Mouse (Mus musculus): ENCODE data around the gene Bag5. TPM values are rescaled to one million over a fixed set of nuclear protein-coding genes. Genes with fewer than 3 reads are reported as not detected.

The Bag5 gene
- total and polyA plus RNA-seq, 3 experiments: 24.1 to 27.9 (median 25.6) TPM

GRCm38 (mm10) chr12:111682003-111682402, 31.1 kb downstream of the Bag5 start:
- no peaks in the 10 kb centered on the region for H3K9me3 ChIP-seq (replicated peaks; ENCODE audit: low read length)
- H3K4me3 ChIP-seq (replicated peaks in 1 of 3; ENCODE audit: low read depth in 2 of 3, low read length in 2 of 3, poor library complexity in 1 of 3): no peak overlapping the region
- peaks cover 13 to 42% of the 10 kb centered on the region in 2 experiments for H3K4me1 ChIP-seq (ENCODE audit: control insufficient read depth in 1 of 2, insufficient read depth in 2 of 2)
- in situ Hi-C loops (cut with MboI; ENCODE audit: low pct_ligation_motif_present, low pct_unique_long_range_greater_than_20kb, low sequenced_read_pairs) (no loop called here), dilution Hi-C loops (cut with MboI; ENCODE audit: extremely low pct_ligation_motif_present, extremely low pct_unique_long_range_greater_than_20kb, low sequenced_read_pairs) (no loop called here)
- H3K4me2 ChIP-seq (ENCODE audit: insufficient read depth, low read depth, poor library complexity, severe bottlenecking): no peak overlapping the region
- H3K79me2 ChIP-seq (replicated peaks; ENCODE audit: control insufficient read depth, extremely low read depth, insufficient read depth, poor library complexity, severe bottlenecking): peaks cover 21% of the 10 kb centered on the region
- H3K9ac ChIP-seq (ENCODE audit: insufficient read depth, low read depth): no peak overlapping the region
- H3K27me3 ChIP-seq (replicated peaks): no peaks in the 10 kb centered on the region
- no peak for TF ChIP-seq MYC (IDR thresholded peaks at IDR 0.05; ENCODE audit: low read depth, low read length)
- no peak for DNase-seq (ENCODE audit: extremely low read depth)
- H3K27ac ChIP-seq (ENCODE audit: insufficient read depth, low read depth): no peak overlapping the region
- H3K36me3 ChIP-seq (replicated peaks in 1 of 2; ENCODE audit: control insufficient read depth in 1 of 2, insufficient read depth in 1 of 2, low read length in 1 of 2): peaks cover 40 to 70% of the 10 kb centered on the region in 2 experiments

GRCm38 (mm10) chr12:111681305-111681704, 31.8 kb downstream of the Bag5 start:
- Histone ChIP-seq H3K27ac (ENCODE audit: insufficient read depth, low read depth) (no peak overlapping the region), H3K9me3 (replicated peaks; ENCODE audit: low read length) (no peaks in the 10 kb centered on the region), H3K4me1 (ENCODE audit: control insufficient read depth in 1 of 2, insufficient read depth in 2 of 2) (peaks cover 13 to 49% of the 10 kb centered on the region in 2 experiments), H3K79me2 (replicated peaks; ENCODE audit: control insufficient read depth, extremely low read depth, insufficient read depth, poor library complexity, severe bottlenecking) (peaks cover 21% of the 10 kb centered on the region), H3K9ac (ENCODE audit: insufficient read depth, low read depth) (no peak overlapping the region), H3K27me3 (replicated peaks) (no peaks in the 10 kb centered on the region), H3K4me2 (ENCODE audit: insufficient read depth, low read depth, poor library complexity, severe bottlenecking) (no peak overlapping the region), H3K4me3 (replicated peaks in 1 of 3; ENCODE audit: low read depth in 2 of 3, low read length in 2 of 3, poor library complexity in 1 of 3) (no peak overlapping the region), H3K36me3 (replicated peaks in 1 of 2; ENCODE audit: control insufficient read depth in 1 of 2, insufficient read depth in 1 of 2, low read length in 1 of 2) (peaks cover 40 to 65% of the 10 kb centered on the region in 2 experiments)
- no peak for TF ChIP-seq IRF4 (IDR thresholded peaks at IDR 0.05; ENCODE audit: low read depth, low read length)
- no peak for TF ChIP-seq ZC3H11A (IDR thresholded peaks at IDR 0.05; ENCODE audit: low read depth, low read length)
- TF ChIP-seq USF2 (conservative IDR thresholded peaks at IDR 0.05; ENCODE audit: low read depth, low read length): no peak
- no peak for TF ChIP-seq UBTF (IDR thresholded peaks at IDR 0.05; ENCODE audit: low read depth, low read length)
- TF ChIP-seq MAFK (IDR thresholded peaks at IDR 0.05; ENCODE audit: insufficient replicate concordance, low read length): no peak
- no peak for TF ChIP-seq JUND (conservative IDR thresholded peaks at IDR 0.05; ENCODE audit: low read depth, low read length)
- TF ChIP-seq RAD21 (IDR thresholded peaks at IDR 0.05; ENCODE audit: low read depth, low read length): no peak
- dilution Hi-C loops (cut with MboI; ENCODE audit: extremely low pct_ligation_motif_present, extremely low pct_unique_long_range_greater_than_20kb, low sequenced_read_pairs) (no loop called here), in situ Hi-C loops (cut with MboI; ENCODE audit: low pct_ligation_motif_present, low pct_unique_long_range_greater_than_20kb, low sequenced_read_pairs) (no loop called here)
- no peak for DNase-seq (ENCODE audit: extremely low read depth)

GRCm38 (mm10) chr12:111680661-111681060, 32.4 kb downstream of the Bag5 start:
- H3K4me3 ChIP-seq (replicated peaks in 1 of 3; ENCODE audit: low read depth in 2 of 3, low read length in 2 of 3, poor library complexity in 1 of 3): no peak overlapping the region
- dilution Hi-C loops (cut with MboI; ENCODE audit: extremely low pct_ligation_motif_present, extremely low pct_unique_long_range_greater_than_20kb, low sequenced_read_pairs): no loop called here
- H3K4me2 ChIP-seq (ENCODE audit: insufficient read depth, low read depth, poor library complexity, severe bottlenecking): no peak overlapping the region
- no peaks in the 10 kb centered on the region for H3K9me3 ChIP-seq (replicated peaks; ENCODE audit: low read length)
- H3K79me2 ChIP-seq (replicated peaks; ENCODE audit: control insufficient read depth, extremely low read depth, insufficient read depth, poor library complexity, severe bottlenecking): peaks cover 21% of the 10 kb centered on the region
- peaks cover 40 to 60% of the 10 kb centered on the region in 2 experiments for H3K36me3 ChIP-seq (replicated peaks in 1 of 2; ENCODE audit: control insufficient read depth in 1 of 2, insufficient read depth in 1 of 2, low read length in 1 of 2)
- in situ Hi-C loops (cut with MboI; ENCODE audit: low pct_ligation_motif_present, low pct_unique_long_range_greater_than_20kb, low sequenced_read_pairs): no loop called here
- no peaks in the 10 kb centered on the region for H3K27me3 ChIP-seq (replicated peaks)
- H3K4me1 ChIP-seq (ENCODE audit: control insufficient read depth in 1 of 2, insufficient read depth in 2 of 2): peaks cover 18 to 55% of the 10 kb centered on the region in 2 experiments
- H3K9ac ChIP-seq (ENCODE audit: insufficient read depth, low read depth): no peak overlapping the region
- DNase-seq (ENCODE audit: extremely low read depth): no peak
- H3K27ac ChIP-seq (ENCODE audit: insufficient read depth, low read depth): no peak overlapping the region
- TF ChIP-seq IRF4 (IDR thresholded peaks at IDR 0.05; ENCODE audit: low read depth, low read length) (no peak), ZKSCAN1 (IDR thresholded peaks at IDR 0.05; ENCODE audit: borderline replicate concordance, low read depth, low read length) (no peak), USF1 (IDR thresholded peaks at IDR 0.05; ENCODE audit: low read depth, low read length) (no peak), MYC (IDR thresholded peaks at IDR 0.05; ENCODE audit: low read depth, low read length) (no peak), GABPA (IDR thresholded peaks at IDR 0.05; ENCODE audit: insufficient replicate concordance, low read depth, low read length) (no peak), EP300 (IDR thresholded peaks at IDR 0.05; ENCODE audit: low read length) (no peak), NELFE (IDR thresholded peaks at IDR 0.05; ENCODE audit: low read depth, low read length) (no peak), UBTF (IDR thresholded peaks at IDR 0.05; ENCODE audit: low read depth, low read length) (no peak)

Data from CH12.LX (cell line).